Mouse (Mus musculus): ENCODE data around the gene Ppm1b. TPM values are rescaled to one million over a fixed set of nuclear protein-coding genes. Genes with fewer than 3 reads are reported as not detected.
"Not testable (repeated sequence)": the region's sequence is repeated elsewhere in the genome, so short reads cannot be mapped to it uniquely, and the experiment has no call there.

The Ppm1b gene
- polyA plus RNA-seq (2016; fragmentation: Nextera tagmentation; extraction: Ambion mirVana), result 57.1 and 57.5 TPM in 2 replicates

- 0 out of 2 replicates have a peak, but pooled peaks cover under 1% of the 10 kb centered on the region for H3K36me3 ChIP-seq (replicated peaks)
- H3K27me3 ChIP-seq (ENCODE audit: poor library complexity, severe bottlenecking), result no peaks in the 10 kb centered on the region
- 36% methylated on average over 9 of the region's 9 CpGs for WGBS
- H3K27ac ChIP-seq, result peak within 1 kb of the TSS; percentile 96
- peaks cover 31% of the 10 kb centered on the region for H3K4me1 ChIP-seq
- DNase-seq (ENCODE audit: extremely low spot score, low spot score), result peak; percentile 17
- peak within 1 kb of the TSS; percentile 95 for H3K4me3 ChIP-seq
- no peaks in the 10 kb centered on the region for H3K9me3 ChIP-seq
Measured at GRCm38 (mm10) chr17:84956441-84956840, at the start of gene Ppm1b. TSS of gene Ppm1b (plus strand) at chr17:84956741.

- Histone ChIP-seq H3K36me3 (replicated peaks) (no peaks in the 10 kb centered on the region), H3K9me3 (no peaks in the 10 kb centered on the region), H3K4me3 (no peak overlapping the region), H3K27ac (no peak overlapping the region), H3K27me3 (ENCODE audit: poor library complexity, severe bottlenecking) (no peaks in the 10 kb centered on the region), H3K4me1 (0 out of 2 replicates have a peak, but pooled peaks cover 6% of the 10 kb centered on the region)
- DNase-seq (ENCODE audit: extremely low spot score, low spot score), result no peak
- WGBS, result 91% methylated on average over 19 of the region's 19 CpGs
Measured at GRCm38 (mm10) chr17:84921666-84922376, 34.7 kb upstream of the Ppm1b start.

- H3K27ac ChIP-seq, result no peak overlapping the region
- H3K4me3 ChIP-seq, result no peak overlapping the region
- H3K9me3 ChIP-seq, result no peaks in the 10 kb centered on the region
- WGBS, result 90% methylated on average over 5 of the region's 5 CpGs
- H3K36me3 ChIP-seq (replicated peaks), result no peaks in the 10 kb centered on the region
- H3K27me3 ChIP-seq (ENCODE audit: poor library complexity, severe bottlenecking), result no peaks in the 10 kb centered on the region
- no peak for DNase-seq (ENCODE audit: extremely low spot score, low spot score)
- H3K4me1 ChIP-seq, result 0 out of 2 replicates have a peak, but pooled peaks cover 6% of the 10 kb centered on the region
Measured at GRCm38 (mm10) chr17:84924779-84925178, 31.8 kb upstream of the Ppm1b start.

GRCm38 (mm10) chr17:84926233-84926632 is 30.3 kb upstream of the Ppm1b start:
- no peak for DNase-seq (ENCODE audit: extremely low spot score, low spot score)
- 35% methylated on average over 5 of the region's 5 CpGs for WGBS
- no peaks in the 10 kb centered on the region for H3K9me3 ChIP-seq
- H3K4me3 ChIP-seq, result no peak overlapping the region
- H3K4me1 ChIP-seq, result 0 out of 2 replicates have a peak, but pooled peaks cover 6% of the 10 kb centered on the region
- no peaks in the 10 kb centered on the region for H3K36me3 ChIP-seq (replicated peaks)
- H3K27ac ChIP-seq, result no peak overlapping the region
- H3K27me3 ChIP-seq (ENCODE audit: poor library complexity, severe bottlenecking), result no peaks in the 10 kb centered on the region

GRCm38 (mm10) chr17:84927580-84927979 is 29.0 kb upstream of the Ppm1b start:
- Histone ChIP-seq H3K27me3 (ENCODE audit: poor library complexity, severe bottlenecking) (no peaks in the 10 kb centered on the region), H3K36me3 (replicated peaks) (no peaks in the 10 kb centered on the region), H3K4me3 (no peak overlapping the region), H3K9me3 (peaks cover 4% of the 10 kb centered on the region; the same call in 1 of the 2 replicates), H3K4me1 (0 out of 2 replicates have a peak, but pooled peaks cover 6% of the 10 kb centered on the region), H3K27ac (no peak overlapping the region)
- DNase-seq (ENCODE audit: extremely low spot score, low spot score), result no peak
- WGBS, result 79% methylated on average over 5 of the region's 5 CpGs

GRCm38 (mm10) chr17:84932943-84933342 is 23.6 kb upstream of the Ppm1b start:
- Histone ChIP-seq H3K4me1 (peaks cover 6% of the 10 kb centered on the region; the same call in 1 of the 2 replicates), H3K27ac (no peak overlapping the region), H3K36me3 (replicated peaks) (no peaks in the 10 kb centered on the region), H3K9me3 (peaks cover 4% of the 10 kb centered on the region; the same call in 1 of the 2 replicates), H3K27me3 (ENCODE audit: poor library complexity, severe bottlenecking) (no peaks in the 10 kb centered on the region), H3K4me3 (no peak overlapping the region)
- 95% methylated on average over 7 of the region's 7 CpGs for WGBS
- DNase-seq (ENCODE audit: extremely low spot score, low spot score), result no peak

- WGBS, result 55% methylated on average over 5 of the region's 5 CpGs
- Histone ChIP-seq H3K4me1 (peaks cover 6% of the 10 kb centered on the region; the same call in 1 of the 2 replicates), H3K36me3 (replicated peaks) (no peaks in the 10 kb centered on the region), H3K27ac (no peak overlapping the region), H3K4me3 (no peak overlapping the region), H3K9me3 (peaks cover 9% of the 10 kb centered on the region; the same call in 1 of the 2 replicates), H3K27me3 (ENCODE audit: poor library complexity, severe bottlenecking) (no peaks in the 10 kb centered on the region)
- no peak for DNase-seq (ENCODE audit: extremely low spot score, low spot score)
Measured at GRCm38 (mm10) chr17:84933968-84934367, 22.6 kb upstream of the Ppm1b start.

- H3K27ac ChIP-seq; H3K4me1 ChIP-seq; H3K9me3 ChIP-seq; H3K27me3 ChIP-seq (ENCODE audit: poor library complexity, severe bottlenecking); DNase-seq (ENCODE audit: extremely low spot score, low spot score); H3K36me3 ChIP-seq (replicated peaks); H3K4me3 ChIP-seq: not testable (repeated sequence)
- WGBS, result 67% methylated on average over 4 of the region's 4 CpGs
Measured at GRCm38 (mm10) chr17:84935620-84936019, 20.9 kb upstream of the Ppm1b start.

- H3K9me3 ChIP-seq, result peaks cover 9% of the 10 kb centered on the region; the same call in 1 of the 2 replicates
- H3K36me3 ChIP-seq (replicated peaks), result no peaks in the 10 kb centered on the region
- 53% methylated on average over 9 of the region's 9 CpGs for WGBS
- H3K27ac ChIP-seq, result no peak overlapping the region
- peaks cover 6% of the 10 kb centered on the region; the same call in 1 of the 2 replicates for H3K4me1 ChIP-seq
- H3K4me3 ChIP-seq, result no peak overlapping the region
- H3K27me3 ChIP-seq (ENCODE audit: poor library complexity, severe bottlenecking), result no peaks in the 10 kb centered on the region
- DNase-seq (ENCODE audit: extremely low spot score, low spot score), result no peak
Measured at GRCm38 (mm10) chr17:84936301-84936700, 20.2 kb upstream of the Ppm1b start.

- 92% methylated on average over 5 of the region's 5 CpGs for WGBS
- Histone ChIP-seq H3K4me1 (peaks cover 6% of the 10 kb centered on the region; the same call in 1 of the 2 replicates), H3K36me3 (replicated peaks) (no peaks in the 10 kb centered on the region), H3K27ac (no peak overlapping the region), H3K4me3 (no peak overlapping the region), H3K27me3 (ENCODE audit: poor library complexity, severe bottlenecking) (no peaks in the 10 kb centered on the region), H3K9me3 (peaks cover 9% of the 10 kb centered on the region; the same call in 1 of the 2 replicates)
- no peak for DNase-seq (ENCODE audit: extremely low spot score, low spot score)
Measured at GRCm38 (mm10) chr17:84936809-84937208, 19.7 kb upstream of the Ppm1b start.

- H3K27ac ChIP-seq, result no peak overlapping the region
- no peaks in the 10 kb centered on the region for H3K36me3 ChIP-seq (replicated peaks)
- H3K4me3 ChIP-seq, result no peak overlapping the region
- H3K4me1 ChIP-seq, result peaks cover 6% of the 10 kb centered on the region; the same call in 1 of the 2 replicates
- H3K27me3 ChIP-seq (ENCODE audit: poor library complexity, severe bottlenecking), result no peaks in the 10 kb centered on the region
- DNase-seq (ENCODE audit: extremely low spot score, low spot score), result no peak
- WGBS, result 93% methylated on average over 7 of the region's 7 CpGs
- H3K9me3 ChIP-seq, result peaks cover 5% of the 10 kb centered on the region; the same call in 1 of the 2 replicates
Measured at GRCm38 (mm10) chr17:84937220-84937619, 19.3 kb upstream of the Ppm1b start.

GRCm38 (mm10) chr17:84938215-84938614 is 18.3 kb upstream of the Ppm1b start:
- Histone ChIP-seq H3K4me3 (no peak overlapping the region), H3K27me3 (ENCODE audit: poor library complexity, severe bottlenecking) (no peaks in the 10 kb centered on the region), H3K36me3 (replicated peaks) (no peaks in the 10 kb centered on the region), H3K27ac (no peak overlapping the region), H3K4me1 (peaks cover 6% of the 10 kb centered on the region; the same call in 1 of the 2 replicates), H3K9me3 (peaks cover 5% of the 10 kb centered on the region; the same call in 1 of the 2 replicates)
- 93% methylated on average over 4 of the region's 4 CpGs for WGBS
- no peak for DNase-seq (ENCODE audit: extremely low spot score, low spot score)
